Mouse (Mus musculus) neural tube, embryonic 13.5 days (tissue): Measurements from ENCODE around the gene Glra1. TPM values are rescaled to one million over a fixed set of nuclear protein-coding genes. Genes with fewer than 3 reads are reported as not detected.

Experiments
- ATAC-seq: fragments of 200-750 bp; cut with Nextera tagmentation; 2 replicates; pipeline ENCODE4 v1.8.0; 2017; ENCODE audit warnings: low read depth, mild to moderate bottlenecking, moderate TSS enrichment, moderate library complexity
- H3K27ac ChIP-seq: fragments of 300-500 bp; sonication (generic); replicated peaks from 2 replicates; pipeline ENCODE4 v1.5.1; 2015; ENCODE audit warnings: moderate library complexity, mild to moderate bottlenecking, inconsistent platforms
- H3K27me3 ChIP-seq: fragments of 300-500 bp; sonication (generic); 2 replicates; pipeline ENCODE4 v1.6.1; 2015; ENCODE audit warnings: mild to moderate bottlenecking, inconsistent platforms
- H3K36me3 ChIP-seq: fragments of 300-500 bp; sonication (generic); 2 replicates; pipeline ENCODE4 v1.6.1; 2015; ENCODE audit warnings: mild to moderate bottlenecking, inconsistent platforms
- H3K4me1 ChIP-seq: fragments of 300-500 bp; sonication (generic); replicated peaks from 2 replicates; pipeline ENCODE4 v1.6.1; 2015; ENCODE audit warnings: inconsistent platforms
- H3K4me2 ChIP-seq: fragments of 300-500 bp; sonication (generic); 2 replicates; pipeline ENCODE4 v1.6.1; 2015; ENCODE audit warnings: inconsistent platforms, mild to moderate bottlenecking, moderate library complexity
- H3K4me3 ChIP-seq: fragments of 300-500 bp; sonication (generic); 2 replicates; pipeline ENCODE4 v1.5.1; 2015; ENCODE audit warnings: mild to moderate bottlenecking, inconsistent platforms
- H3K9ac ChIP-seq: fragments of 300-500 bp; sonication (generic); 2 replicates; pipeline ENCODE4 v1.6.1; 2015; ENCODE audit warnings: moderate library complexity, mild to moderate bottlenecking, inconsistent platforms
- H3K9me3 ChIP-seq: fragments of 300-500 bp; sonication (generic); 2 replicates; pipeline ENCODE4 v1.6.1; 2016; ENCODE audit warnings: inconsistent platforms
- WGBS: fragments of 180-500 bp; shearing (Covaris S2); methylation state at CpG from one replicate; pipeline ENCODE4 v1.1.7; 2015; 5-methylcytosine and 5-hydroxymethylcytosine counted together
- polyA plus RNA-seq: library from polyadenylated mRNA; unstranded; fragments of >200 nt; fragmentation: Nextera tagmentation; extraction: Ambion mirVana; gene quantifications from 2 replicates; pipeline ENCODE4 v1.2.1, GENCODE M21; 2015

The Glra1 gene
- polyA plus RNA-seq, 1 experiment from 2014 or later, result 3.1 TPM

GRCm38 (mm10) chr11:55505485-55505884 lies 102.5 kb downstream of the Glra1 start:
- no peak overlapping the region for H3K4me3 ChIP-seq
- WGBS, result 93% methylated on average over 3 of the region's 3 CpGs
- H3K4me1 ChIP-seq, result no peaks in the 10 kb centered on the region

GRCm38 (mm10) chr11:55502886-55503285 lies 105.1 kb downstream of the Glra1 start:
- H3K4me2 ChIP-seq, result no peak overlapping the region
- H3K36me3 ChIP-seq, result peaks cover 46% of the 10 kb centered on the region
- WGBS, result 67% methylated on average over 5 of the region's 5 CpGs
- H3K27ac ChIP-seq, result no peak overlapping the region
- no peaks in the 10 kb centered on the region for H3K27me3 ChIP-seq
- no peak overlapping the region for H3K4me3 ChIP-seq
- H3K4me1 ChIP-seq, result no peaks in the 10 kb centered on the region
- no peak for ATAC-seq
- H3K9ac ChIP-seq, result no peak overlapping the region
- no peaks in the 10 kb centered on the region for H3K9me3 ChIP-seq

More at GRCm38 (mm10) chr11:55505485-55505884, 102.5 kb downstream of the Glra1 start:
- Histone ChIP-seq H3K27ac (no peak overlapping the region), H3K27me3 (no peaks in the 10 kb centered on the region), H3K9ac (no peak overlapping the region), H3K36me3 (peaks cover 22% of the 10 kb centered on the region), H3K9me3 (no peaks in the 10 kb centered on the region), H3K4me2 (no peak overlapping the region)
- ATAC-seq, result no peak

GRCm38 (mm10) chr11:55501955-55502531 lies 106.0 kb downstream of the Glra1 start:
- 82% methylated on average over 8 of the region's 8 CpGs for WGBS
- no peak for ATAC-seq
- Histone ChIP-seq H3K36me3 (peaks cover 54% of the 10 kb centered on the region), H3K4me3 (no peak overlapping the region), H3K27me3 (no peaks in the 10 kb centered on the region), H3K9ac (no peak overlapping the region), H3K27ac (no peak overlapping the region), H3K4me1 (no peaks in the 10 kb centered on the region), H3K9me3 (no peaks in the 10 kb centered on the region), H3K4me2 (no peak overlapping the region)

GRCm38 (mm10) chr11:55497885-55498284 lies 110.1 kb downstream of the Glra1 start:
- Histone ChIP-seq H3K4me2 (no peak overlapping the region), H3K27me3 (no peaks in the 10 kb centered on the region), H3K9me3 (no peaks in the 10 kb centered on the region), H3K36me3 (peaks cover 88% of the 10 kb centered on the region), H3K27ac (no peak overlapping the region), H3K4me3 (no peak overlapping the region), H3K4me1 (no peaks in the 10 kb centered on the region), H3K9ac (no peak overlapping the region)
- ATAC-seq, result no peak
- WGBS, result 72% methylated on average over 5 of the region's 5 CpGs

GRCm38 (mm10) chr11:55496158-55496557 lies 111.8 kb downstream of the Glra1 start:
- Histone ChIP-seq H3K4me2 (no peak overlapping the region), H3K9ac (no peak overlapping the region), H3K27ac (no peak overlapping the region), H3K27me3 (no peaks in the 10 kb centered on the region), H3K4me3 (no peak overlapping the region), H3K9me3 (no peaks in the 10 kb centered on the region), H3K4me1 (no peaks in the 10 kb centered on the region), H3K36me3 (peaks cover 95% of the 10 kb centered on the region)
- 89% methylated on average over 6 of the region's 6 CpGs for WGBS
- ATAC-seq, result no peak

GRCm38 (mm10) chr11:55485443-55485842 lies 122.6 kb downstream of the Glra1 start:
- H3K36me3 ChIP-seq, result peaks cover 77% of the 10 kb centered on the region
- no peaks in the 10 kb centered on the region for H3K9me3 ChIP-seq
- no peaks in the 10 kb centered on the region for H3K4me1 ChIP-seq
- H3K9ac ChIP-seq, result no peak overlapping the region
- no peak overlapping the region for H3K27ac ChIP-seq
- no peak overlapping the region for H3K4me2 ChIP-seq
- WGBS, result 98% methylated on average over 7 of the region's 7 CpGs
- H3K4me3 ChIP-seq, result no peak overlapping the region
- no peak for ATAC-seq
- no peaks in the 10 kb centered on the region for H3K27me3 ChIP-seq

- no peaks in the 10 kb centered on the region for H3K9me3 ChIP-seq
- H3K27me3 ChIP-seq, result no peaks in the 10 kb centered on the region
- no peak overlapping the region for H3K4me2 ChIP-seq
- WGBS, result 90% methylated on average over 3 of the region's 3 CpGs
- H3K9ac ChIP-seq, result no peak overlapping the region
- no peak overlapping the region for H3K27ac ChIP-seq
- no peak overlapping the region for H3K4me3 ChIP-seq
- H3K4me1 ChIP-seq, result peaks cover 42% of the 10 kb centered on the region
- ATAC-seq, result no peak
- H3K36me3 ChIP-seq, result peaks cover 22% of the 10 kb centered on the region
These were observed 134.8 kb downstream of the Glra1 start for GRCm38 (mm10) chr11:55473219-55473618.

- H3K27me3 ChIP-seq, result no peaks in the 10 kb centered on the region
- H3K9me3 ChIP-seq, result no peaks in the 10 kb centered on the region
- no peak overlapping the region for H3K27ac ChIP-seq
- ATAC-seq, result no peak
- H3K4me3 ChIP-seq, result peak overlapping the region; percentile 97
- H3K36me3 ChIP-seq, result peaks cover 22% of the 10 kb centered on the region
- peak overlapping the region; percentile 97; the same call in 1 of the 2 replicates for H3K9ac ChIP-seq
- 92% methylated on average over 7 of the region's 7 CpGs for WGBS
- H3K4me1 ChIP-seq, result peaks cover 41% of the 10 kb centered on the region
- H3K4me2 ChIP-seq, result peak overlapping the region; percentile 95
These were observed 136.5 kb downstream of the Glra1 start for GRCm38 (mm10) chr11:55471467-55471866.

- Histone ChIP-seq H3K27me3 (no peaks in the 10 kb centered on the region), H3K4me1 (peaks cover 37% of the 10 kb centered on the region), H3K36me3 (peaks cover 22% of the 10 kb centered on the region), H3K9me3 (no peaks in the 10 kb centered on the region), H3K9ac (peak overlapping the region; percentile 97), H3K4me3 (peak overlapping the region; percentile 97), H3K27ac (no peak overlapping the region), H3K4me2 (peak overlapping the region; percentile 95)
- ATAC-seq, result no peak
- 66% methylated on average over 8 of the region's 8 CpGs for WGBS
These were observed 137.2 kb downstream of the Glra1 start for GRCm38 (mm10) chr11:55470761-55471160.

GRCm38 (mm10) chr11:55469923-55470691 lies 137.9 kb downstream of the Glra1 start:
- H3K27ac ChIP-seq, result peak overlapping the region; percentile 93
- peaks cover 21% of the 10 kb centered on the region for H3K36me3 ChIP-seq
- WGBS, result 1% methylated on average over 38 of the region's 46 CpGs
- peak overlapping the region; percentile 97 for H3K4me3 ChIP-seq
- H3K27me3 ChIP-seq, result no peaks in the 10 kb centered on the region
- H3K4me2 ChIP-seq, result peak overlapping the region; percentile 95
- ATAC-seq, result no peak; the same call in none of the 2 replicates
- H3K9ac ChIP-seq, result peak overlapping the region; percentile 97
- H3K9me3 ChIP-seq, result no peaks in the 10 kb centered on the region
- peaks cover 34% of the 10 kb centered on the region for H3K4me1 ChIP-seq

GRCm38 (mm10) chr11:55469048-55469843 lies 138.8 kb downstream of the Glra1 start, which contains the start of gene G3bp1:
Gene G3bp1 (plus strand): TSS chr11:55469685.
- 0% methylated on average over 56 of the region's 57 CpGs for WGBS
- Histone ChIP-seq H3K36me3 (peaks cover 13% of the 10 kb centered on the region), H3K4me3 (peak within 1 kb of the TSS; percentile 97), H3K27ac (peak within 1 kb of the TSS; percentile 93), H3K9ac (peak within 1 kb of the TSS; percentile 97), H3K27me3 (no peaks in the 10 kb centered on the region), H3K9me3 (no peaks in the 10 kb centered on the region), H3K4me1 (peaks cover 34% of the 10 kb centered on the region), H3K4me2 (peak within 1 kb of the TSS; percentile 95)
- ATAC-seq, result peak; percentile 98

GRCm38 (mm10) chr11:55468611-55469047 lies 139.4 kb downstream of the Glra1 start:
- Histone ChIP-seq H3K4me3 (peak overlapping the region; percentile 49), H3K4me1 (peaks cover 31% of the 10 kb centered on the region), H3K27me3 (no peaks in the 10 kb centered on the region), H3K27ac (peak overlapping the region; percentile 92), H3K36me3 (peaks cover 7% of the 10 kb centered on the region), H3K9ac (peak overlapping the region; percentile 78), H3K4me2 (peak overlapping the region; percentile 79), H3K9me3 (no peaks in the 10 kb centered on the region)
- 0 out of 2 replicates have a peak, but pooled peaks have one; percentile 15 for ATAC-seq
- WGBS, result 2% methylated on average over 17 of the region's 17 CpGs
